17 mouse cellular contexts compared by ENCODE assay signal in the genomic region with DNA sequence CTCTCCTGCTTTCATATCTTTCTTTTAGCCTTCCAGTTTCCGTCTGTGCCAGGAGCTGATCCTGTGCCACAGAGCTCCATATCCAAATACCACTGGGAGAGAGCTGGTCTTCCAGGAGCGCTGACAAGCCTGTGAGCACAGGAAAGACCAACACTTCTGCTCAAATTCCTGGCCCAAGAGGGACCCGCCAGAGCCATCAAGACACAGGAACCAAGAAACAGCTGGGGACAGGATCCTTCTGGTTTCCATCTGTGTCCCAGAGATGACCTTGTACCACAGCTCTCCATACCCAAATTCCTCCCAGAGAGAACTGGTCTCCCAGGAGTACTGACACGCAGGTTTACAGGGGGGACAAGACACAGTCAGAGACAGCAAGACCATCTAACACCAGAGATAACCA. TPM values are rescaled to one million over a fixed set of nuclear protein-coding genes. Genes with fewer than 3 reads are reported as not detected.
"Had no signal": no experiment of that assay in that cellular context is flagged by ENCODE, and none has a peak within 500 bp of the region (broad histone marks: within the 10 kb centered on the region; RNA-seq: fewer than 3 reads in every experiment).

No protein-coding gene starts in this region.

- ATAC-seq: liver, postnatal 0 days; midbrain, embryonic 15.5 days had no signal

- H3K4me1 ChIP-seq: limb, embryonic 12.5 days; liver, embryonic 13.5 days; megakaryocyte, embryonic 14.5 days; midbrain, embryonic 15.5 days; neural tube, embryonic 12.5 days had no signal

- H3K27me3 ChIP-seq: limb, embryonic 12.5 days; liver, embryonic 13.5 days; megakaryocyte, embryonic 14.5 days; midbrain, embryonic 15.5 days; neural tube, embryonic 12.5 days had no signal

- H3K27ac ChIP-seq: layer of hippocampus, adult 2 months; limb, embryonic 12.5 days; liver, embryonic 13.5 days; macrophage; midbrain, embryonic 15.5 days; neural tube, embryonic 12.5 days had no signal

- DNase-seq: kidney, postnatal 10 days; kidney, postnatal 4 days; liver; liver, embryonic 13.5 days; liver, postnatal 0 days; right cerebral cortex, postnatal 4 days; thymus, postnatal 36 days had no signal

- H3K4me3 ChIP-seq: layer of hippocampus, adult 2 months; limb, embryonic 12.5 days; liver, embryonic 13.5 days; megakaryocyte, embryonic 14.5 days; midbrain, embryonic 15.5 days; neural tube, embryonic 12.5 days had no signal

- H3K4me2 ChIP-seq: limb, embryonic 12.5 days; liver, embryonic 13.5 days; midbrain, embryonic 11.5 days; midbrain, embryonic 15.5 days; neural tube, embryonic 12.5 days had no signal

- H3K9me3 ChIP-seq: limb, embryonic 12.5 days; liver, embryonic 13.5 days; megakaryocyte, embryonic 14.5 days; midbrain, embryonic 15.5 days; neural tube, embryonic 12.5 days had no signal

- H3K9ac ChIP-seq: limb, embryonic 12.5 days; liver, embryonic 13.5 days; liver, postnatal 0 days; midbrain, embryonic 15.5 days; neural tube, embryonic 12.5 days had no signal

- H3K36me3 ChIP-seq: limb, embryonic 12.5 days; liver, embryonic 13.5 days; midbrain, embryonic 15.5 days; neural tube, embryonic 12.5 days had no signal

RNA-seq across cellular contexts. Expression of a gene that starts 3.1 kb away (rescaled TPM):
- total RNA-seq: monocyte, adult 5-6 weeks; neutrophil, adult 5-6 weeks had no signal
- polyA plus RNA-seq: kidney, embryonic 14.5 days; macrophage; midbrain, embryonic 11.5 days had no signal
